In the genomic region with DNA sequence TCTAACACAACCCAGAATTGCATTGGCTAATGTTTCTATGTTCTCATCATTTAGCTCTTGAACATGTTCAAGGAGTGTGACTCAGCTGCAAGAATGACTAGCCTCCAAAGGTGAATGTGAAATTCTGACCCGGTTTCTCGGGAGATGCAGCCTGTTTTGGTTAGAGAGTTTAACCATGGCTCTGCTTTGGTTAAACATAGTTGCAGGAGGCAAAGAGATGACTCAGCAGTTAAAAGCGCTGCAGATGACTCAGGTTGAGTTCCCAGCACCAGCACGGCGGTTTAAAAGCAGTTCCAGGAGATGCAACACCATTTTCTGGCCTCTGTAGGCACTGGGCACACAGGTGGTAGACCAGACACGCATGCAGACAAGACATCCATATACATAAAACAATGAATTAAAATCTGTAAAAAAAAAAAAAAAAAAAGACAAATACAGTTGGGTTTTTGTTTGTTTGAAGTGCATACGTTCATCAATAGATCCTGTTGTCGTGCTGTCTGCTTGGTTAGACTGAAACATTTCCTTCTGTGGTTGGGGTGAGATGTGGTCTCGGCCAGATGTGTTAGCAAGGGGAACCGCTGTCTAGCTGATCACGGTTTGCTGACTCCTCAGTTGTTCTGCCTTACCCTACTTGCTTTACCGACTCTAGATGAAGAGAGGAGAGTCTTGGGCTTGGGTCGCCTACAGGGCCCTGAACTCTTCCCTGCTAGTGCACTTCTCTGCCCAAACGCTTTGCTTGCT, we compare ENCODE assay signal across 32 mouse cellular contexts. TPM values are rescaled to one million over a fixed set of nuclear protein-coding genes. Genes with fewer than 3 reads are reported as not detected.
DNase-seq lines count a peak whose midpoint lies in the region; ATAC-seq and TF ChIP-seq lines count a peak whose summit lies in the region.
"Had no signal": no experiment of that assay in that cellular context is flagged by ENCODE, and none has a peak within 500 bp of the region (broad histone marks: within the 10 kb centered on the region; RNA-seq: fewer than 3 reads in every experiment).

No protein-coding gene starts in this region.

- H3K4me1 ChIP-seq in small intestine, adult 2 months (ENCODE audit: control insufficient read depth, insufficient read depth, insufficient read length, low read length): peaks cover 17% of the 10 kb centered on the region
- peaks cover 14% of the 10 kb centered on the region for H3K4me1 ChIP-seq in midbrain, postnatal 0 days (ENCODE audit: insufficient read depth, low read length)

- H3K27me3 ChIP-seq in small intestine, adult 2 months (ENCODE audit: control insufficient read depth, insufficient read depth, low read length): no peaks in the 10 kb centered on the region
- H3K27me3 ChIP-seq in midbrain, postnatal 0 days (ENCODE audit: insufficient read depth, low read length): no peaks in the 10 kb centered on the region
- H3K27me3 ChIP-seq: forebrain, embryonic 15.5 days; hindbrain, embryonic 15.5 days; limb, embryonic 13.5 days; neural tube, embryonic 12.5 days had no signal

- H3K36me3 ChIP-seq in small intestine, adult 2 months (ENCODE audit: control insufficient read depth, insufficient read depth, low read length): no peaks in the 10 kb centered on the region
- H3K36me3 ChIP-seq in midbrain, postnatal 0 days (ENCODE audit: insufficient read depth, low read length): peaks cover 4% of the 10 kb centered on the region; the same call in 1 of the 2 replicates
- H3K36me3 ChIP-seq: heart, embryonic 10.5 days; liver, embryonic 12.5 days had no signal

- no peaks in the 10 kb centered on the region for H3K9me3 ChIP-seq in midbrain, postnatal 0 days (ENCODE audit: low read length)
- H3K9me3 ChIP-seq: forebrain, embryonic 15.5 days; heart, embryonic 10.5 days; hindbrain, embryonic 15.5 days; kidney, embryonic 15.5 days had no signal

- intact Hi-C loops in heart, postnatal 10 days (cut with DNase I): no loop called here

- no peak for TF ChIP-seq CTCF in small intestine, adult 2 months (IDR thresholded peaks at IDR 0.05; ENCODE audit: extremely low read depth, insufficient read length, insufficient replicate concordance, low read depth, low read length)
- TF ChIP-seq CTCF in midbrain, postnatal 0 days (IDR thresholded peaks at IDR 0.05): no peak

- H3K9ac ChIP-seq in midbrain, postnatal 0 days (replicated peaks; ENCODE audit: low read length, poor library complexity, severe bottlenecking): no peak overlapping the region
- H3K9ac ChIP-seq: forebrain, embryonic 15.5 days; hindbrain, embryonic 15.5 days; kidney, embryonic 15.5 days; limb, embryonic 13.5 days; liver, embryonic 12.5 days; neural tube, embryonic 12.5 days had no signal

- 85% methylated on average over 14 of the region's 14 CpGs for whole genome bisulfite sequencing in small intestine, adult 2 months
- WGBS in midbrain, postnatal 0 days: 94% methylated on average over 14 of the region's 14 CpGs

- H3K4me3 ChIP-seq in small intestine, adult 2 months (ENCODE audit: low read depth, low read length): no peak overlapping the region
- H3K4me3 ChIP-seq in midbrain, postnatal 0 days (ENCODE audit: low read depth, low read length): no peak overlapping the region
- H3K4me3 ChIP-seq: embryonic facial prominence, embryonic 10.5 days; forebrain, embryonic 15.5 days; heart, embryonic 10.5 days; hindbrain, embryonic 15.5 days; kidney, embryonic 15.5 days; limb, embryonic 13.5 days; liver, embryonic 12.5 days; neural tube, embryonic 12.5 days had no signal

- no peak overlapping the region for H3K4me2 ChIP-seq in midbrain, postnatal 0 days (ENCODE audit: low read depth, low read length, poor library complexity, severe bottlenecking)
- H3K4me2 ChIP-seq: forebrain, embryonic 15.5 days; kidney, embryonic 15.5 days; limb, embryonic 13.5 days; liver, embryonic 12.5 days; midbrain, embryonic 11.5 days had no signal

- no peak for TF ChIP-seq POLR2A in small intestine, adult 2 months (IDR thresholded peaks at IDR 0.05; ENCODE audit: low read depth, low read length)

- peak; percentile 78 for DNase-seq in 416B (ENCODE audit: low read depth)
- no peak for DNase-seq in heart, postnatal 10 days
- no peak for DNase-seq in embryo, embryonic 10 days (ENCODE audit: low spot score)
- DNase-seq in midbrain, postnatal 0 days (ENCODE audit: low spot score): no peak
- DNase-seq: adrenal gland, adult 2 months; cerebellum, adult 8-10 months; kidney, postnatal 36 days; layer of hippocampus, postnatal 36 days; lung, adult 18-20 months; lung, postnatal 10 days; retina, postnatal 1 day; thymus, postnatal 14 days had no signal

- peak; percentile 70 for ATAC-seq in CD4-positive, CD25-positive, alpha-beta regulatory T cell, adult 4 months
- ATAC-seq in activated CD4-positive, CD25-positive, alpha-beta regulatory T cell, adult 4 months: peak; percentile 78
- no peak for ATAC-seq in midbrain, postnatal 0 days (ENCODE audit: low FRiP score)
- ATAC-seq: forebrain, embryonic 15.5 days; intestine, embryonic 16.5 days; liver, embryonic 12.5 days had no signal

- peak overlapping the region; percentile 21; the same call in 1 of the 2 replicates for H3K27ac ChIP-seq in small intestine, adult 2 months (ENCODE audit: insufficient read depth, low read depth, low read length)
- no peak overlapping the region for H3K27ac ChIP-seq in midbrain, postnatal 0 days (ENCODE audit: low read depth, low read length)
- H3K27ac ChIP-seq: embryonic facial prominence, embryonic 10.5 days; forebrain, embryonic 15.5 days; heart, embryonic 10.5 days; hindbrain, embryonic 15.5 days; kidney, embryonic 15.5 days; limb, embryonic 13.5 days; liver, embryonic 12.5 days; neural tube, embryonic 12.5 days had no signal

RNA-seq across cellular contexts. Expression of a gene that starts 2.1 kb away (rescaled TPM):
- polyA plus RNA-seq in CD4-positive, CD25-positive, alpha-beta regulatory T cell, adult 4 months (2017; shearing (Covaris generic)): 1 to 10 TPM; 6.6 to 7.8 TPM
- polyA plus RNA-seq in activated CD4-positive, CD25-positive, alpha-beta regulatory T cell, adult 4 months (2017; shearing (Covaris generic)): 10 to 100 TPM in 1 of 2 experiments, 1 to 10 TPM in 1; 6.4 to 11.9 TPM
- 5.4 and 15.8 TPM in 2 replicates for polyA plus RNA-seq in small intestine, adult 2 months (2012; rRNA removed)
- under 1 TPM in 1 of 2 experiments, not detected in 1; 0.22 TPM for total RNA-seq in heart, postnatal 10 days (2021)
- total RNA-seq in midbrain, postnatal 0 days (2014; rRNA removed): 133 and 146 TPM in 2 replicates
- polyA plus RNA-seq in midbrain, postnatal 0 days (2015; fragmentation: Nextera tagmentation; extraction: Ambion mirVana): 52.1 and 53.9 TPM in 2 replicates

RNA-seq across cellular contexts. Expression of a gene that starts 19.2 kb away (rescaled TPM):
- 100 to 1,000 TPM; 293 to 427 TPM for polyA plus RNA-seq in CD4-positive, CD25-positive, alpha-beta regulatory T cell, adult 4 months (2017; shearing (Covaris generic))
- polyA plus RNA-seq in activated CD4-positive, CD25-positive, alpha-beta regulatory T cell, adult 4 months (2017; shearing (Covaris generic)): 100 to 1,000 TPM; 365 to 380 TPM
- polyA plus RNA-seq in small intestine, adult 2 months (2012; rRNA removed): 87.5 and 236 TPM in 2 replicates
- total RNA-seq in heart, postnatal 10 days (2021): under 1 TPM in 1 of 2 experiments, not detected in 1; 0.24 TPM
- 0.49 TPM in 1 of 2 replicates, not detected in the other for total RNA-seq in midbrain, postnatal 0 days (2014; rRNA removed)
- not detected in 2 replicates for polyA plus RNA-seq in midbrain, postnatal 0 days (2015; fragmentation: Nextera tagmentation; extraction: Ambion mirVana)
- total RNA-seq: gastrocnemius, adult 8-10 months; layer of hippocampus, adult 8-10 months; layer of hippocampus, postnatal 36 days had no signal
- polyA plus RNA-seq: forebrain, embryonic 15.5 days had no signal

RNA-seq across cellular contexts. Expression of a gene that starts 29.8 kb away (rescaled TPM):
- polyA plus RNA-seq in CD4-positive, CD25-positive, alpha-beta regulatory T cell, adult 4 months (2017; shearing (Covaris generic)): not detected
- polyA plus RNA-seq in activated CD4-positive, CD25-positive, alpha-beta regulatory T cell, adult 4 months (2017; shearing (Covaris generic)): not detected
- not detected in 2 replicates for polyA plus RNA-seq in small intestine, adult 2 months (2012; rRNA removed)
- total RNA-seq in heart, postnatal 10 days (2021): not detected
- total RNA-seq in midbrain, postnatal 0 days (2014; rRNA removed): not detected in 2 replicates
- not detected in 2 replicates for polyA plus RNA-seq in midbrain, postnatal 0 days (2015; fragmentation: Nextera tagmentation; extraction: Ambion mirVana)
- total RNA-seq: adrenal gland, adult 2 months; gastrocnemius, adult 8-10 months; granulocyte monocyte progenitor cell, adult 5-6 weeks; hematopoietic stem cell, adult 5-6 weeks; layer of hippocampus, adult 8-10 months; layer of hippocampus, postnatal 36 days; left cerebral cortex, postnatal 14 days had no signal
- polyA plus RNA-seq: adrenal gland, adult 2 months; embryonic facial prominence, embryonic 10.5 days; forebrain, embryonic 15.5 days; heart, embryonic 10.5 days; heart, embryonic 16.5 days; hindbrain, embryonic 15.5 days; intestine, embryonic 16.5 days; kidney, embryonic 15.5 days; limb, embryonic 13.5 days; liver, embryonic 12.5 days; midbrain, embryonic 11.5 days; neural tube, embryonic 12.5 days; stomach, embryonic 16.5 days had no signal

RNA-seq across cellular contexts. Expression of a gene that starts 41.0 kb away (rescaled TPM):
- not detected for polyA plus RNA-seq in CD4-positive, CD25-positive, alpha-beta regulatory T cell, adult 4 months (2017; shearing (Covaris generic))
- polyA plus RNA-seq in activated CD4-positive, CD25-positive, alpha-beta regulatory T cell, adult 4 months (2017; shearing (Covaris generic)): under 1 TPM; 0.70 to 0.92 TPM
- polyA plus RNA-seq in small intestine, adult 2 months (2012; rRNA removed): 2.5 and 3.1 TPM in 2 replicates
- under 1 TPM in 1 of 2 experiments, not detected in 1; 0.69 TPM for total RNA-seq in heart, postnatal 10 days (2021)
- 0.99 and 1.1 TPM in 2 replicates for total RNA-seq in midbrain, postnatal 0 days (2014; rRNA removed)
- 0.81 and 0.83 TPM in 2 replicates for polyA plus RNA-seq in midbrain, postnatal 0 days (2015; fragmentation: Nextera tagmentation; extraction: Ambion mirVana)
- total RNA-seq: gastrocnemius, adult 8-10 months; left cerebral cortex, postnatal 14 days had no signal
- polyA plus RNA-seq: embryonic facial prominence, embryonic 10.5 days; forebrain, embryonic 15.5 days; heart, embryonic 10.5 days; limb, embryonic 13.5 days; midbrain, embryonic 11.5 days had no signal

RNA-seq across cellular contexts. Expression of a gene that starts 41.6 kb away (rescaled TPM):
- polyA plus RNA-seq in CD4-positive, CD25-positive, alpha-beta regulatory T cell, adult 4 months (2017; shearing (Covaris generic)): 100 to 1,000 TPM; 202 to 308 TPM
- 100 to 1,000 TPM; 163 to 179 TPM for polyA plus RNA-seq in activated CD4-positive, CD25-positive, alpha-beta regulatory T cell, adult 4 months (2017; shearing (Covaris generic))
- polyA plus RNA-seq in small intestine, adult 2 months (2012; rRNA removed): 19.8 and 38.3 TPM in 2 replicates
- total RNA-seq in heart, postnatal 10 days (2021): 1 to 10 TPM; 6.7 to 8.2 TPM
- 1.1 and 3.9 TPM in 2 replicates for total RNA-seq in midbrain, postnatal 0 days (2014; rRNA removed)
- polyA plus RNA-seq in midbrain, postnatal 0 days (2015; fragmentation: Nextera tagmentation; extraction: Ambion mirVana): 1.8 and 2.0 TPM in 2 replicates

Comparison
In these comparisons a context has a peak if more than half of its experiments do, and no peak if none do; other contexts are left out.
1. RNA of a gene that starts 19.2 kb away (polyA plus RNA-seq): 293 to 427 TPM in CD4-positive, CD25-positive, alpha-beta regulatory T cell, adult 4 months, 365 to 380 TPM in activated CD4-positive, CD25-positive, alpha-beta regulatory T cell, adult 4 months and 87.5 to 236 TPM in small intestine, adult 2 months; not detected in midbrain, postnatal 0 days; every median in the first group is over 10 times any median in the second.